Mouse (Mus musculus): ENCODE measurements around the gene Yy1. TPM values are rescaled to one million over a fixed set of nuclear protein-coding genes. Genes with fewer than 3 reads are reported as not detected.

Yy1 gene
- polyA plus RNA-seq, 1 experiment from 2014 or later, result 14.2 TPM

- Histone ChIP-seq H3K4me3 (ENCODE audit: low read depth, low read length) (peak overlapping the region; percentile 100), H3K36me3 (ENCODE audit: control insufficient read depth, insufficient read depth, low read length) (no peaks in the 10 kb centered on the region), H3K27me3 (ENCODE audit: control insufficient read depth, insufficient read depth, low read length) (no peaks in the 10 kb centered on the region), H3K9me3 (replicated peaks; ENCODE audit: control insufficient read depth, low read length) (no peaks in the 10 kb centered on the region), H3K4me1 (ENCODE audit: control insufficient read depth, insufficient read depth, low read length) (peaks cover 15% of the 10 kb centered on the region), H3K4me2 (peak overlapping the region; percentile 76), H3K9ac (ENCODE audit: low read depth, low read length) (peak overlapping the region; percentile 97), H3K27ac (ENCODE audit: low read depth, low read length) (peak overlapping the region; percentile 99)
- peak; percentile 44; the same call in 1 of the 2 replicates for ATAC-seq (replicated peaks; ENCODE audit: insufficient number of reproducible peaks, low FRiP score, low TSS enrichment)
- under 1% methylated on average over 49 of the region's 52 CpGs for WGBS (ENCODE audit: insufficient replicate concordance)
These were observed 624 bp upstream of the Yy1 start for GRCm38 (mm10) chr12:108792152-108792545.

- H3K9ac ChIP-seq (ENCODE audit: low read depth, low read length), result peak overlapping the region; percentile 97
- ATAC-seq (replicated peaks; ENCODE audit: insufficient number of reproducible peaks, low FRiP score, low TSS enrichment), result no peak
- no peaks in the 10 kb centered on the region for H3K36me3 ChIP-seq (ENCODE audit: control insufficient read depth, insufficient read depth, low read length)
- H3K4me3 ChIP-seq (ENCODE audit: low read depth, low read length), result peak overlapping the region; percentile 100
- H3K27ac ChIP-seq (ENCODE audit: low read depth, low read length), result peak overlapping the region; percentile 99
- under 1% methylated on average over 50 of the region's 71 CpGs for WGBS (ENCODE audit: insufficient replicate concordance)
- H3K4me1 ChIP-seq (ENCODE audit: control insufficient read depth, insufficient read depth, low read length), result peaks cover 17% of the 10 kb centered on the region
- peak overlapping the region; percentile 76 for H3K4me2 ChIP-seq
- no peaks in the 10 kb centered on the region for H3K27me3 ChIP-seq (ENCODE audit: control insufficient read depth, insufficient read depth, low read length)
- no peaks in the 10 kb centered on the region for H3K9me3 ChIP-seq (replicated peaks; ENCODE audit: control insufficient read depth, low read length)
These were observed 724 bp downstream of the Yy1 start for GRCm38 (mm10) chr12:108793453-108793941.

GRCm38 (mm10) chr12:108794078-108794711 is 1.4 kb downstream of the Yy1 start:
- Histone ChIP-seq H3K9me3 (replicated peaks; ENCODE audit: control insufficient read depth, low read length) (no peaks in the 10 kb centered on the region), H3K27me3 (ENCODE audit: control insufficient read depth, insufficient read depth, low read length) (no peaks in the 10 kb centered on the region), H3K9ac (ENCODE audit: low read depth, low read length) (peak overlapping the region; percentile 97), H3K27ac (ENCODE audit: low read depth, low read length) (peak overlapping the region; percentile 99), H3K36me3 (ENCODE audit: control insufficient read depth, insufficient read depth, low read length) (no peaks in the 10 kb centered on the region), H3K4me1 (ENCODE audit: control insufficient read depth, insufficient read depth, low read length) (peaks cover 18% of the 10 kb centered on the region), H3K4me2 (peak overlapping the region; percentile 76), H3K4me3 (ENCODE audit: low read depth, low read length) (peak overlapping the region; percentile 100)
- peak; percentile 66 for ATAC-seq (replicated peaks; ENCODE audit: insufficient number of reproducible peaks, low FRiP score, low TSS enrichment)
- WGBS (ENCODE audit: insufficient replicate concordance), result under 1% methylated on average over 68 of the region's 94 CpGs

GRCm38 (mm10) chr12:108794979-108795537 is 2.3 kb downstream of the Yy1 start:
- H3K4me3 ChIP-seq (ENCODE audit: low read depth, low read length), result peak overlapping the region; percentile 100
- 7% methylated on average over 9 of the region's 9 CpGs for WGBS (ENCODE audit: insufficient replicate concordance)
- peaks cover 18% of the 10 kb centered on the region for H3K4me1 ChIP-seq (ENCODE audit: control insufficient read depth, insufficient read depth, low read length)
- no peak for ATAC-seq (replicated peaks; ENCODE audit: insufficient number of reproducible peaks, low FRiP score, low TSS enrichment)
- H3K4me2 ChIP-seq, result peak overlapping the region; percentile 76
- H3K27ac ChIP-seq (ENCODE audit: low read depth, low read length), result peak overlapping the region; percentile 99
- H3K27me3 ChIP-seq (ENCODE audit: control insufficient read depth, insufficient read depth, low read length), result no peaks in the 10 kb centered on the region
- no peaks in the 10 kb centered on the region for H3K36me3 ChIP-seq (ENCODE audit: control insufficient read depth, insufficient read depth, low read length)
- H3K9ac ChIP-seq (ENCODE audit: low read depth, low read length), result peak overlapping the region; percentile 97
- no peaks in the 10 kb centered on the region for H3K9me3 ChIP-seq (replicated peaks; ENCODE audit: control insufficient read depth, low read length)

GRCm38 (mm10) chr12:108801613-108802012 is 8.8 kb downstream of the Yy1 start:
- H3K27ac ChIP-seq (ENCODE audit: low read depth, low read length), result no peak overlapping the region
- H3K9me3 ChIP-seq (replicated peaks; ENCODE audit: control insufficient read depth, low read length), result no peaks in the 10 kb centered on the region
- peaks cover 12% of the 10 kb centered on the region for H3K4me1 ChIP-seq (ENCODE audit: control insufficient read depth, insufficient read depth, low read length)
- no peak for ATAC-seq (replicated peaks; ENCODE audit: insufficient number of reproducible peaks, low FRiP score, low TSS enrichment)
- H3K27me3 ChIP-seq (ENCODE audit: control insufficient read depth, insufficient read depth, low read length), result no peaks in the 10 kb centered on the region
- H3K9ac ChIP-seq (ENCODE audit: low read depth, low read length), result no peak overlapping the region
- no peak overlapping the region for H3K4me2 ChIP-seq
- H3K4me3 ChIP-seq (ENCODE audit: low read depth, low read length), result no peak overlapping the region
- WGBS (ENCODE audit: insufficient replicate concordance), result 77% methylated on average over 2 of the region's 2 CpGs
- no peaks in the 10 kb centered on the region for H3K36me3 ChIP-seq (ENCODE audit: control insufficient read depth, insufficient read depth, low read length)

- no peak overlapping the region for H3K27ac ChIP-seq (ENCODE audit: low read depth, low read length)
- ATAC-seq (replicated peaks; ENCODE audit: insufficient number of reproducible peaks, low FRiP score, low TSS enrichment), result no peak
- H3K4me1 ChIP-seq (ENCODE audit: control insufficient read depth, insufficient read depth, low read length), result peaks cover 11% of the 10 kb centered on the region
- no peaks in the 10 kb centered on the region for H3K9me3 ChIP-seq (replicated peaks; ENCODE audit: control insufficient read depth, low read length)
- H3K4me3 ChIP-seq (ENCODE audit: low read depth, low read length), result no peak overlapping the region
- no peak overlapping the region for H3K9ac ChIP-seq (ENCODE audit: low read depth, low read length)
- no peaks in the 10 kb centered on the region for H3K27me3 ChIP-seq (ENCODE audit: control insufficient read depth, insufficient read depth, low read length)
- WGBS (ENCODE audit: insufficient replicate concordance), result 83% methylated on average over 2 of the region's 2 CpGs
- no peak overlapping the region for H3K4me2 ChIP-seq
- no peaks in the 10 kb centered on the region for H3K36me3 ChIP-seq (ENCODE audit: control insufficient read depth, insufficient read depth, low read length)
These were observed 11.6 kb downstream of the Yy1 start for GRCm38 (mm10) chr12:108804388-108804787.

- no peak for ATAC-seq (replicated peaks; ENCODE audit: insufficient number of reproducible peaks, low FRiP score, low TSS enrichment)
- Histone ChIP-seq H3K9ac (ENCODE audit: low read depth, low read length) (no peak overlapping the region), H3K4me1 (ENCODE audit: control insufficient read depth, insufficient read depth, low read length) (0 out of 2 replicates have a peak, but pooled peaks cover 3% of the 10 kb centered on the region), H3K4me3 (ENCODE audit: low read depth, low read length) (no peak overlapping the region), H3K9me3 (replicated peaks; ENCODE audit: control insufficient read depth, low read length) (no peaks in the 10 kb centered on the region), H3K4me2 (no peak overlapping the region), H3K36me3 (ENCODE audit: control insufficient read depth, insufficient read depth, low read length) (0 out of 2 replicates have a peak, but pooled peaks cover 2% of the 10 kb centered on the region), H3K27ac (ENCODE audit: low read depth, low read length) (no peak overlapping the region), H3K27me3 (ENCODE audit: control insufficient read depth, insufficient read depth, low read length) (no peaks in the 10 kb centered on the region)
- 48% methylated on average over 2 of the region's 2 CpGs for WGBS (ENCODE audit: insufficient replicate concordance)
These were observed 15.7 kb downstream of the Yy1 start for GRCm38 (mm10) chr12:108808465-108808864.

- WGBS (ENCODE audit: insufficient replicate concordance), result 77% methylated on average over 1 of the region's 1 CpGs
- no peaks in the 10 kb centered on the region for H3K27me3 ChIP-seq (ENCODE audit: control insufficient read depth, insufficient read depth, low read length)
- no peak overlapping the region for H3K27ac ChIP-seq (ENCODE audit: low read depth, low read length)
These were observed 17.0 kb downstream of the Yy1 start for GRCm38 (mm10) chr12:108809771-108810170.

More at GRCm38 (mm10) chr12:108809771-108810170, 17.0 kb downstream of the Yy1 start:
- ATAC-seq (replicated peaks; ENCODE audit: insufficient number of reproducible peaks, low FRiP score, low TSS enrichment), result no peak
- H3K4me1 ChIP-seq (ENCODE audit: control insufficient read depth, insufficient read depth, low read length), result 0 out of 2 replicates have a peak, but pooled peaks cover 3% of the 10 kb centered on the region
- H3K9ac ChIP-seq (ENCODE audit: low read depth, low read length), result no peak overlapping the region; the same call in 1 of the 2 replicates
- H3K4me3 ChIP-seq (ENCODE audit: low read depth, low read length), result no peak overlapping the region
- no peaks in the 10 kb centered on the region for H3K9me3 ChIP-seq (replicated peaks; ENCODE audit: control insufficient read depth, low read length)
- peaks cover 5% of the 10 kb centered on the region for H3K36me3 ChIP-seq (ENCODE audit: control insufficient read depth, insufficient read depth, low read length)
- no peak overlapping the region for H3K4me2 ChIP-seq

Data from heart, embryonic 11.5 days (tissue).